In genomic region chr6:39427276-39428003, GRCm38 (mm10) we compare ENCODE assay signal across 32 mouse cellular contexts. TPM values are rescaled to one million over a fixed set of nuclear protein-coding genes. Genes with fewer than 3 reads are reported as not detected.
DNase-seq lines count a peak whose midpoint lies in the region; ATAC-seq and TF ChIP-seq lines count a peak whose summit lies in the region.
"Had no signal": no experiment of that assay in that cellular context is flagged by ENCODE, and none has a peak within 500 bp of the region (broad histone marks: within the 10 kb centered on the region; RNA-seq: fewer than 3 reads in every experiment).

No protein-coding gene starts in this region.

- no peak for TF ChIP-seq CTCF in thymus, adult 2 months (IDR thresholded peaks at IDR 0.05; ENCODE audit: borderline replicate concordance, control insufficient read depth, extremely low read depth, insufficient read depth, low read length, poor library complexity)

- H3K4me1 ChIP-seq in ES-E14 (ENCODE audit: control insufficient read depth in 2 of 2, insufficient read depth in 2 of 2, low read length in 2 of 2, poor library complexity in 1 of 2): peaks cover 3 to 17% of the 10 kb centered on the region in 2 experiments
- peaks cover 94% of the 10 kb centered on the region for H3K4me1 ChIP-seq in erythroblast, embryonic 14.5 days (ENCODE audit: control insufficient read depth)
- H3K4me1 ChIP-seq in thymus, adult 2 months (replicated peaks; ENCODE audit: control insufficient read depth, insufficient read depth, low read length): no peaks in the 10 kb centered on the region
- H3K4me1 ChIP-seq in embryonic facial prominence, embryonic 10.5 days: no peaks in the 10 kb centered on the region
- H3K4me1 ChIP-seq: embryonic facial prominence, embryonic 15.5 days; forebrain, embryonic 12.5 days; heart, embryonic 15.5 days; limb, embryonic 10.5 days; midbrain, embryonic 10.5 days; stomach, embryonic 15.5 days had no signal

- DNase-seq in 416B (ENCODE audit: low read depth) (peak; percentile 42), ES-E14 (ENCODE audit: low read depth, low spot score) (no peak)
- no peak for DNase-seq in gastrocnemius, adult 18-20 months (ENCODE audit: low spot score)
- DNase-seq in thymus, adult 2 months: no peak
- DNase-seq in embryonic facial prominence, embryonic 10.5 days (ENCODE audit: low spot score): no peak
- DNase-seq: adrenal gland, postnatal 10 days; cerebellum, adult 11 months; cerebellum, postnatal 14 days; embryo, embryonic 11 days; gastrocnemius, postnatal 10 days; heart, adult 2 months; heart, postnatal 4 days; kidney, adult 11 months; kidney, postnatal 10 days; lung, adult 2 months; lung, postnatal 36 days; right cerebral cortex, postnatal 14 days; thymus, adult 18-20 months had no signal

- TF ChIP-seq POLR2A in thymus, adult 2 months (IDR thresholded peaks at IDR 0.05; ENCODE audit: control insufficient read depth, extremely low read depth, insufficient read depth, low read length, poor library complexity): no peak

- no peaks in the 10 kb centered on the region for H3K36me3 ChIP-seq in ES-E14 (ENCODE audit: control insufficient read depth, insufficient read depth, low read length, poor library complexity, severe bottlenecking)
- H3K36me3 ChIP-seq in erythroblast, embryonic 14.5 days (ENCODE audit: control insufficient read depth): peaks cover 4% of the 10 kb centered on the region
- H3K36me3 ChIP-seq in thymus, adult 2 months (ENCODE audit: control insufficient read depth, insufficient read depth, low read length): no peaks in the 10 kb centered on the region
- H3K36me3 ChIP-seq in embryonic facial prominence, embryonic 10.5 days (replicated peaks): no peaks in the 10 kb centered on the region
- H3K36me3 ChIP-seq: embryonic facial prominence, embryonic 15.5 days; forebrain, embryonic 12.5 days; heart, embryonic 15.5 days; limb, embryonic 10.5 days; midbrain, embryonic 10.5 days; stomach, embryonic 15.5 days had no signal

- ATAC-seq in megakaryocyte-erythroid progenitor cell, adult 5-6 weeks (replicated peaks; ENCODE audit: low FRiP score, low TSS enrichment, poor library complexity, severe bottlenecking): peak; percentile 28
- ATAC-seq: activated CD4-positive, CD25-positive, alpha-beta regulatory T cell, adult 4 months; hindbrain, embryonic 16.5 days; Patski had no signal

- H3K9me3 ChIP-seq in ES-E14 (ENCODE audit: control insufficient read depth, insufficient read depth, low read depth, low read length): no peaks in the 10 kb centered on the region
- peaks cover 3% of the 10 kb centered on the region for H3K9me3 ChIP-seq in erythroblast, embryonic 14.5 days (ENCODE audit: control insufficient read depth, low read length)
- H3K9me3 ChIP-seq in embryonic facial prominence, embryonic 10.5 days: no peaks in the 10 kb centered on the region
- H3K9me3 ChIP-seq: embryonic facial prominence, embryonic 15.5 days; forebrain, embryonic 12.5 days; heart, embryonic 15.5 days; limb, embryonic 10.5 days; midbrain, embryonic 10.5 days; stomach, embryonic 15.5 days had no signal

- no peak overlapping the region for H3K4me3 ChIP-seq in ES-E14 (ENCODE audit: insufficient read depth in 1 of 2, low read depth in 1 of 2, low read length in 2 of 2, poor library complexity in 1 of 2, severe bottlenecking in 1 of 2)
- H3K4me3 ChIP-seq in erythroblast, embryonic 14.5 days (replicated peaks): peak overlapping the region; percentile 23
- no peak overlapping the region for H3K4me3 ChIP-seq in thymus, adult 2 months (ENCODE audit: control insufficient read depth, insufficient read depth, low read length)
- H3K4me3 ChIP-seq in embryonic facial prominence, embryonic 10.5 days: no peak overlapping the region
- H3K4me3 ChIP-seq: embryonic facial prominence, embryonic 15.5 days; forebrain, embryonic 12.5 days; heart, adult 2 months; heart, embryonic 15.5 days; left cerebral cortex, adult 2 months; limb, embryonic 10.5 days; midbrain, embryonic 10.5 days; stomach, embryonic 15.5 days had no signal

- in situ Hi-C loops in ES-E14 (cut with MboI; ENCODE audit: low sequenced_read_pairs in 2 of 2, unreplicated experiment in 2 of 2): no loop called here

- H3K27me3 ChIP-seq in erythroblast, embryonic 14.5 days (ENCODE audit: control insufficient read depth): no peaks in the 10 kb centered on the region
- H3K27me3 ChIP-seq in thymus, adult 2 months (ENCODE audit: control insufficient read depth, insufficient read depth, low read length): no peaks in the 10 kb centered on the region
- H3K27me3 ChIP-seq in embryonic facial prominence, embryonic 10.5 days (replicated peaks; ENCODE audit: low read depth, poor library complexity, severe bottlenecking): no peaks in the 10 kb centered on the region; the same call in 1 of the 2 replicates
- H3K27me3 ChIP-seq: embryonic facial prominence, embryonic 15.5 days; Patski; stomach, embryonic 15.5 days had no signal

- 86% methylated on average over 4 of the region's 4 CpGs for WGBS in thymus, adult 2 months
- WGBS in embryonic facial prominence, embryonic 10.5 days: 76% methylated on average over 4 of the region's 4 CpGs

- H3K9ac ChIP-seq in ES-E14 (ENCODE audit: insufficient read depth, low read depth, low read length, poor library complexity, severe bottlenecking): peak overlapping the region; percentile 8; the same call in 1 of the 2 replicates
- H3K9ac ChIP-seq: embryonic facial prominence, embryonic 15.5 days; forebrain, embryonic 12.5 days; heart, embryonic 15.5 days; stomach, embryonic 15.5 days had no signal

- H3K27ac ChIP-seq in ES-E14 (ENCODE audit: insufficient read depth, low read depth, low read length, poor library complexity, severe bottlenecking): peak overlapping the region; percentile 44; the same call in 1 of the 2 replicates
- H3K27ac ChIP-seq in thymus, adult 2 months (ENCODE audit: control insufficient read depth, insufficient read depth, low read length): no peak overlapping the region
- H3K27ac ChIP-seq in embryonic facial prominence, embryonic 10.5 days (replicated peaks): no peak overlapping the region
- H3K27ac ChIP-seq: embryonic facial prominence, embryonic 15.5 days; forebrain, embryonic 12.5 days; heart, adult 2 months; heart, embryonic 15.5 days; left cerebral cortex, adult 2 months; limb, embryonic 10.5 days; midbrain, embryonic 10.5 days; stomach, embryonic 15.5 days had no signal

TF ChIP-seq in ES-E14, 5 proteins besides CTCF, POLR2A, EP300 and RAD21:
- no peak for TF ChIP-seq ZNF384 (IDR thresholded peaks at IDR 0.05; ENCODE audit: low read depth, low read length)
- no peak for TF ChIP-seq HCFC1 (IDR thresholded peaks at IDR 0.05; ENCODE audit: borderline replicate concordance, insufficient read depth, low read length)

RNA-seq across cellular contexts. Expression of gene Mkrn1, which starts 7.2 kb away (rescaled TPM):
- 652 and 719 TPM in 2 replicates for total RNA-seq in ES-E14 (2012; rRNA removed)
- polyA plus RNA-seq in erythroblast, embryonic 14.5 days (2012): 86.9 and 108 TPM in 2 replicates
- 91.2 and 104 TPM in 2 replicates for total RNA-seq in megakaryocyte-erythroid progenitor cell, adult 5-6 weeks (2014; fragmentation: Nextera tagmentation)
- 63.3 and 64.2 TPM in 2 replicates for total RNA-seq in megakaryocyte-erythroid progenitor cell, adult 5-6 weeks (2017)
- 10 to 100 TPM; 14.0 to 16.4 TPM for total RNA-seq in gastrocnemius, adult 18-20 months (2021)
- 44.3 and 45.8 TPM in 2 replicates for polyA plus RNA-seq in thymus, adult 2 months (2012; rRNA removed)
- polyA plus RNA-seq in embryonic facial prominence, embryonic 10.5 days (2016; fragmentation: Nextera tagmentation; extraction: Ambion mirVana): 46.4 and 51.2 TPM in 2 replicates

RNA-seq across cellular contexts. Expression of gene Rab19, which starts 46.5 kb away (rescaled TPM):
- 0.53 and 0.62 TPM in 2 replicates for total RNA-seq in ES-E14 (2012; rRNA removed)
- polyA plus RNA-seq in erythroblast, embryonic 14.5 days (2012): not detected in 2 replicates
- 0.20 and 0.92 TPM in 2 replicates for total RNA-seq in megakaryocyte-erythroid progenitor cell, adult 5-6 weeks (2014; fragmentation: Nextera tagmentation)
- total RNA-seq in megakaryocyte-erythroid progenitor cell, adult 5-6 weeks (2017): 1.1 and 4.4 TPM in 2 replicates
- total RNA-seq in gastrocnemius, adult 18-20 months (2021): not detected
- polyA plus RNA-seq in thymus, adult 2 months (2012; rRNA removed): 9.8 and 13.2 TPM in 2 replicates
- 0.74 and 0.87 TPM in 2 replicates for polyA plus RNA-seq in embryonic facial prominence, embryonic 10.5 days (2016; fragmentation: Nextera tagmentation; extraction: Ambion mirVana)
- total RNA-seq: layer of hippocampus, adult 8-10 months; left cerebral cortex, adult 2 months; midbrain, postnatal 0 days had no signal

RNA-seq across cellular contexts. Expression of gene Slc37a3, which starts 50.0 kb away (rescaled TPM):
- 45.2 and 66.4 TPM in 2 replicates for total RNA-seq in ES-E14 (2012; rRNA removed)
- polyA plus RNA-seq in erythroblast, embryonic 14.5 days (2012): 0.05 TPM in 1 of 2 replicates, not detected in the other
- total RNA-seq in megakaryocyte-erythroid progenitor cell, adult 5-6 weeks (2014; fragmentation: Nextera tagmentation): 6.6 and 14.7 TPM in 2 replicates
- total RNA-seq in megakaryocyte-erythroid progenitor cell, adult 5-6 weeks (2017): 1.7 and 1.9 TPM in 2 replicates
- total RNA-seq in gastrocnemius, adult 18-20 months (2021): 10 to 100 TPM; 11.6 to 16.2 TPM
- 28.6 and 30.8 TPM in 2 replicates for polyA plus RNA-seq in thymus, adult 2 months (2012; rRNA removed)
- 38.0 and 43.6 TPM in 2 replicates for polyA plus RNA-seq in embryonic facial prominence, embryonic 10.5 days (2016; fragmentation: Nextera tagmentation; extraction: Ambion mirVana)
